Mouse (Mus musculus) layer of hippocampus, adult 18-20 months (tissue): ENCODE measurements around the gene Uts2r. TPM values are rescaled to one million over a fixed set of nuclear protein-coding genes. Genes with fewer than 3 reads are reported as not detected.

Source experiments
- DNase-seq, 2 experiments: peaks; one replicate each; pipeline ENCODE4 v3.0.0; 2022; ENCODE audit warnings: low spot score in 2 of 2
- total RNA-seq, 2 experiments: library from RNA; stranded (reverse); gene quantifications; 2 replicates each; pipeline ENCODE4 v1.2.3; 2021

Uts2r gene
- total RNA-seq, 2 experiments from 2014 or later = 0.25 to 0.37 TPM

DNA sequence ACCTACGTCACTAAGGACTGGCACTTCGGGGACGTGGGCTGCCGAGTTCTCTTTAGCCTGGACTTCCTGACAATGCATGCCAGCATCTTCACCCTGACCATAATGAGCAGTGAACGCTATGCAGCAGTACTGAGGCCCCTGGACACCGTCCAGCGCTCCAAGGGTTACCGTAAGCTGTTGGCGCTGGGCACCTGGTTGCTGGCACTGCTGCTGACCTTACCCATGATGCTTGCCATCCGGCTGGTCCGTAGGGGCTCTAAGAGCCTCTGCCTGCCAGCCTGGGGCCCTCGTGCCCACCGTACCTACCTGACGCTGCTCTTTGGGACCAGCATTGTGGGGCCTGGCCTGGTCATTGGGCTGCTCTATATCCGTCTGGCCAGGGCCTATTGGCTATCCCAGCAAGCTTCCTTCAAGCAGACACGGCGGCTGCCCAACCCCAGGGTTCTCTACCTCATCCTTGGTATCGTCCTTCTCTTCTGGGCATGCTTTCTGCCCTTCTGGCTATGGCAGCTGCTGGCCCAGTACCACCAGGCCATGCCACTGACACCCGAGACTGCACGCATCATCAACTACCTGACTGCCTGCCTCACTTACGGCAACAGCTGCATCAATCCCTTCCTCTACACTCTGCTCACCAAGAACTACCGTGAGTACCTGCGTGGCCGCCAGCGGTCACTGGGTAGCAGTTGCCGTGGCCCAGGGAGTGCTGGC is 720 bp downstream of the Uts2r start:
- DNase-seq = no peak

- DNase-seq = no peak
Observed at GRCm38 (mm10) chr11:121163751-121164150, 3.7 kb downstream of the Uts2r start.

DNA sequence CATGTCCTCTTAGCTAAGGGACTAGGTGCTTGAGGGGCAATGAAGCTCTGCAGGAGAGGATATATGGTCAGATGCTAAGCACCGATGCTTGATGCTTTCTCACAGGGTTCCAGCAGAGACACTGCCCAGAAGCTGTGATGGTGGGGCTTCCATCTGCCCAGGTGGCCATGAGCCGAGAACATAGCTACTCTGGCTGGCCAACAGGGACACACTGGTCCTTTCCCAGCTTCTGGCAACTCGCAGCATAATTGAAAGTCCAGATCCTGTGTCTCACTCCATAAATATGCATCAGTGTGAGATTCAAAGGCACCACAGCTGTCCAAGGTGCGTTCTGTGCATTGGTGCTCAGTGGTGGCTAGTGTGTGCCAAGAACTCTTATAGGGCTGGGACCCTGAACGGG is 13.1 kb downstream of the Uts2r start:
- DNase-seq = no peak

- peak; percentile 24 to 33 for DNase-seq
Observed at GRCm38 (mm10) chr11:121174234-121174633, 14.2 kb downstream of the Uts2r start.

GRCm38 (mm10) chr11:121176285-121177270 is 16.5 kb downstream of the Uts2r start:
- DNase-seq = peak in 1 of 2 experiments; percentile 22

GRCm38 (mm10) chr11:121189681-121190080 is 29.6 kb downstream of the Uts2r start:
- DNase-seq = no peak

GRCm38 (mm10) chr11:121192742-121193141 is 32.7 kb downstream of the Uts2r start:
- DNase-seq = no peak

DNA sequence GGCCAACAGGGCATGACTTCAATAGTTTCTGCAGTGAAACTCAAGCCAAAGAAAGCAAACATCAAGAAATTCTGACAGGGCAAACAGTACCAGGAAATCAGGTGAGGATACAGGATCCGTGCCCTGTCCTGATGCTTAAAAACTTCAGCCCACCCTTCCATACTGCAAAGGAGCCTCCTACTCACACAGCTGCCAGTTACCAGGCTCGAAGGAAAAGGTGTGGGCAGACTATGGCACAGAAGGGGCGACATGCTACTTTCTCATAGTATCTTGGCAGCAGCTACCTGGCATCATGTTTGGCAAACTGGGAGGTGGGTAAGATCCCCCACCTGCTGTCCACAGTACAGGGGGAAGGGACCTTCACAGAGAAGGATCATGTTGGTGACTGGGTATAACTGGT is 33.3 kb downstream of the Uts2r start:
- DNase-seq = no peak

DNA sequence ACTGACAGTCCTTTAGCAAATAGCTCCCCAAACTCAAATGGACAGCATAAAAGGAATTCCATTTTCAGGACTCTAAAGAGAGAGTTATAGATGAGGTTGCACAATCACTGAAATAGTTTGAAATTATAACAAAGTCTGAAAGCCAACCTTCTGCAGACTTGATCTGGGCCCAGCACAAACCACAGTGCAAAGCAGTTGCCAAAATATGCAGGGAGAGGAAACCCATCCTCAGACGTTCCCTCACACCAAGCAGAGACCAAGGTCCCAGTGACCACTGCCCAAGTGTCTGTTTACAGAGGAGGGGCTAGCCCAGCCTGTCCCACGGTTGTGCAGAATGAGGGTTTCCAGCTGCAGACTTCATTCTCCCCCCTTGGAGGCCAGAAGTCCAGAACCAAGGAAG is 38.6 kb downstream of the Uts2r start:
- DNase-seq = no peak

- DNase-seq = no peak
Observed at GRCm38 (mm10) chr11:121199851-121200250, 39.8 kb downstream of the Uts2r start.

DNA sequence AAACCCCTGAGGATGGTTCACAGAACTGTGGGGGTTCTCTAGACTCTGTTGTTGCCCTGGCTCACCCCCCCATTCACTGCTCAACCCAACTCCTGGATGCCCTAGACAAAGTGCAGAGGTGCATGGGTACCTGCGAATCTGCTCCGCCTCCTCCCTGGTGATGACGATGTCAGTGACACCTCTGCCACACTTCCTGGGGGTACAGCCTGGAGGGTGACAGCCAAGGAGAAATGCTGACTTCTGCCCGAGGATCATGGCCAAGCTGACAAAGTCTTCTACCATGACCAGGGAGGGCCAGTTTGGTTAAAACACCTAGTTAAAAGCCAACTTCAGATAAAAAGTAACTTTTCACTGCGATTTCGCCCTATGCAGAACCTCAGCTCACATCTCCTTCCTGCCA is 40.7 kb downstream of the Uts2r start:
- no peak for DNase-seq

DNA sequence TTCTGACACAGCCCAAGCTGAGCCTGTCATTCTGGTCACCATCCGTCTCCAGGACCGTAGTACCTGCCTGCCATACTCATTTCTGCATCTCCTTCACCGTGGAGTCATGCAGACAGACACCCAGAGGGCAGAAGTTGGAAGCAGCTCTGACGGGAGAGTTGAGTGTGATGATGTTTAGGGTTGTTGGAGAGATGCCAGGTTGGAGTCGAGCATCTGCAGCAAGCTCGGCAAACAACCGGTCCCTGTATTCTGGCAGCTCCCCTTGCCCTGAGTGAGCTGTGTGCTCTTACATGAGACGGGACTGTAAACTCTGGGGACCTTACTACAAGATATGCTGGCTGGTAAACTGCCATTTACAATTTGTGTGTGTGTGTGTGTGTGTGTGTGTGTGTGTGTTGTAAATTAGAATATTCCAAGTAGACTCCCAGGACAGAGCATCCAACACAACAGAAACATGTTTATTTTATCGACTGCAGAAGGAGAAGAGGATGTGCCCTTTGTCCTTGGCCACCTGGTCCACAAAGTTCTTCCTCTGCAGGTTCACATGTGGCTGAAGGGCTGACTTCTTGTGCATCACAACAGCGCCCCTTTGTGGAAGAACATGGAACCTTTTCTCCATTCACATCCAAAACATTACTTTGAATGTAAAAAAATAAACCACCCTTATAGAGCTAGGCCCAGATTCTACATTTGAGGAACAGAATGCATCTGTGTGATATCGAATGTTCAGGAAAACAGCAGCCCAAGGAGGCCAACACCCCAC is 41.5 kb downstream of the Uts2r start:
- peak in 1 of 2 experiments; percentile 57 for DNase-seq

- no peak for DNase-seq
Observed at GRCm38 (mm10) chr11:121203859-121204160, 43.7 kb downstream of the Uts2r start.

DNA sequence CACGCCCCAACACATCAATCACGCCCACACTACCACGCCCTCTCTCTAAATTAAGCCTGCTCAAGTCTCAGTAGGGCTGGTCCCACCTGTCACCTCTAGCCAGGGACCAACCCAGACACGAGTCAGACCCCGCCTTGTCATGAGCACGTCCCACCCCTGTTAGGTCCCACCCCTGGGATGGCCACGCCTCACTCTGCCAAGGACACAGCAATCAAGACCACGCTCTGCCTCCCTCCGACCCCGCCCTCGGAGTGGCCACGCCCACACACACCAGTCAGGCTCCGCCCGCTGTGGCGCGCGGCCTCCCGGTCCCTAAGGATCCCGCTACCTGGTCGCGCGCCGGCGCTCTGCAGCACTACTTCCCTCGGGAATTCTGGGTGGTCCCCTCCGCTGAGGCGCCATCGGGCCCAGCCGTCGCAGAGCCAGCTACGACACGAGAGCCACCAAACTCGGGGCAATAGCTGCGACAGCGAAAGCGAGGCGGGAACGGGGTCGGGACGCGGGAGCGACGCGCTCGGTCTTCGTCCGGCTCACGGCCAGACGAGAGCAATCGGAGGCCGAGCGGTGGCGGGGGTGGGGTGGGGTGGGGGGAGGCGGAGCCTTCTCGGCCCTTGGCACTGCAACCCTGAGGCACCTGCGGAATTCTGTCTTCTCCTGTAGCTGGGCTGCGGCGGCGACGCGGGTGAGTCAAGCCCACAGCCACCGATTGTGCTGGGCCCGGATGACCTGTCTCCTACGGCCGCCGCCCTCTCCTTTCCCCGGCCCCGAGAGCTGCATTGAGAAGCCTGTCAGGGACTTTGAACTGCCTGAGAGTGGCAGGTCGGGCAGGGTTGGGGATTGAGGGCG is 44.3 kb downstream of the Uts2r start, which contains the start of the genes Hexdc and Ogfod3:
Hexdc (plus strand) TSS at position 273 of the 846 bp plus-strand sequence.
Ogfod3 (minus strand) TSS at position 551 of the 846 bp plus-strand sequence.
- peak; percentile 90 to 92 for DNase-seq

Other genes starting within 250 kb of the Uts2r start
- 1 to 10 TPM; 6.9 to 7.7 TPM for gene Ccdc57, start 227.4 kb upstream of the Uts2r start, total RNA-seq
- gene Slc16a3, start 211.8 kb upstream of the Uts2r start, total RNA-seq = 1 to 10 TPM; 1.7 to 4.5 TPM
- gene Csnk1d, start 168.9 kb upstream of the Uts2r start, total RNA-seq = 100 to 1,000 TPM; 136 TPM
- not detected for gene Cd7, start 120.9 kb upstream of the Uts2r start, total RNA-seq
- not detected for gene Sectm1b, start 96.7 kb upstream of the Uts2r start, total RNA-seq
- not detected for gene Sectm1a, start 79.1 kb upstream of the Uts2r start, total RNA-seq
- gene Tex19.2, start 41.6 kb upstream of the Uts2r start, total RNA-seq = not detected
- gene Tex19.1, start 14.1 kb upstream of the Uts2r start, total RNA-seq = not detected
- gene Hexdc, start 44.2 kb downstream of the Uts2r start, total RNA-seq = 10 to 100 TPM; 20.6 to 21.0 TPM
- gene Ogfod3, start 44.4 kb downstream of the Uts2r start, total RNA-seq = 1 to 10 TPM; 7.4 to 7.7 TPM
- gene Cybc1, start 69.1 kb downstream of the Uts2r start, total RNA-seq = 10 to 100 TPM; 25.3 to 27.2 TPM
- 10 to 100 TPM; 43.6 to 44.6 TPM for gene Narf, start 77.0 kb downstream of the Uts2r start, total RNA-seq
- gene Foxk2, start 99.7 kb downstream of the Uts2r start, total RNA-seq = 10 to 100 TPM; 76.9 to 78.0 TPM
- 10 to 100 TPM; 69.1 to 75.7 TPM for gene Wdr45b, start 194.2 kb downstream of the Uts2r start, total RNA-seq
- 10 to 100 TPM; 65.6 to 69.3 TPM for gene Rab40b, start 228.0 kb downstream of the Uts2r start, total RNA-seq